29 mouse cellular contexts compared by ENCODE assay signal in genomic region chr13:76395906-76396305, GRCm38 (mm10). TPM values are rescaled to one million over a fixed set of nuclear protein-coding genes. Genes with fewer than 3 reads are reported as not detected.
DNase-seq lines count a peak whose midpoint lies in the region; ATAC-seq and TF ChIP-seq lines count a peak whose summit lies in the region.
"Had no signal": no experiment of that assay in that cellular context is flagged by ENCODE, and none has a peak within 500 bp of the region (broad histone marks: within the 10 kb centered on the region; RNA-seq: fewer than 3 reads in every experiment).

No protein-coding gene starts in this region.

- intact Hi-C loops in heart, postnatal 25 days (cut with DNase I), result no loop called here

- H3K27me3 ChIP-seq in thymus, adult 2 months (ENCODE audit: control insufficient read depth, insufficient read depth, low read length), result no peaks in the 10 kb centered on the region
- H3K27me3 ChIP-seq: embryonic facial prominence, embryonic 12.5 days; hindbrain, embryonic 13.5 days; limb, embryonic 15.5 days; liver, embryonic 15.5 days; lung, embryonic 15.5 days; midbrain, embryonic 13.5 days; neural tube, embryonic 15.5 days had no signal

- H3K4me3 ChIP-seq in thymus, adult 2 months (ENCODE audit: control insufficient read depth, insufficient read depth, low read length), result no peak overlapping the region
- H3K4me3 ChIP-seq: embryonic facial prominence, embryonic 12.5 days; gastrocnemius, adult 2 months; hindbrain, embryonic 13.5 days; limb, embryonic 10.5 days; limb, embryonic 15.5 days; liver, embryonic 15.5 days; lung, embryonic 15.5 days; midbrain, embryonic 13.5 days; neural tube, embryonic 15.5 days had no signal

- ATAC-seq in megakaryocyte, adult 5-6 weeks (ENCODE audit: poor library complexity, severe bottlenecking), result peak; percentile 95
- ATAC-seq: forebrain, embryonic 14.5 days; intestine, embryonic 16.5 days; midbrain, embryonic 13.5 days had no signal

- H3K27ac ChIP-seq in thymus, adult 2 months (ENCODE audit: control insufficient read depth, insufficient read depth, low read length), result no peak overlapping the region
- H3K27ac ChIP-seq: embryonic facial prominence, embryonic 12.5 days; gastrocnemius, adult 2 months; hindbrain, embryonic 13.5 days; limb, embryonic 10.5 days; limb, embryonic 15.5 days; liver, embryonic 15.5 days; lung, embryonic 15.5 days; midbrain, embryonic 13.5 days; neural tube, embryonic 15.5 days had no signal

- no peaks in the 10 kb centered on the region for H3K4me1 ChIP-seq in thymus, adult 2 months (replicated peaks; ENCODE audit: control insufficient read depth, insufficient read depth, low read length)
- H3K4me1 ChIP-seq: embryonic facial prominence, embryonic 12.5 days; hindbrain, embryonic 13.5 days; limb, embryonic 10.5 days; limb, embryonic 15.5 days; liver, embryonic 15.5 days; lung, embryonic 15.5 days; midbrain, embryonic 13.5 days; neural tube, embryonic 15.5 days had no signal

- no peaks in the 10 kb centered on the region for H3K36me3 ChIP-seq in thymus, adult 2 months (ENCODE audit: control insufficient read depth, insufficient read depth, low read length)
- H3K36me3 ChIP-seq: embryonic facial prominence, embryonic 12.5 days; hindbrain, embryonic 13.5 days; limb, embryonic 10.5 days; limb, embryonic 15.5 days; liver, embryonic 15.5 days; lung, embryonic 15.5 days; midbrain, embryonic 13.5 days; neural tube, embryonic 15.5 days had no signal

- TF ChIP-seq POLR2A in thymus, adult 2 months (IDR thresholded peaks at IDR 0.05; ENCODE audit: control insufficient read depth, extremely low read depth, insufficient read depth, low read length, poor library complexity), result no peak

- DNase-seq in heart, adult 11 months, result peak; percentile 94
- DNase-seq in heart, postnatal 25 days (ENCODE audit: low spot score), result no peak
- DNase-seq in lung, postnatal 36 days, result peak; percentile 24
- no peak for DNase-seq in lung, postnatal 10 days
- no peak for DNase-seq in c-Kit-positive CD71-positive TER-119-positive erythroid progenitor cells, embryonic 14.5 days (ENCODE audit: low spot score)
- DNase-seq in right cerebral cortex, adult 18-20 months, result no peak
- no peak for DNase-seq in thymus, adult 2 months
- DNase-seq: adrenal gland, postnatal 36 days; cerebellum, adult 11 months; cerebellum, adult 9-10 months; cerebellum, postnatal 36 days; embryo, embryonic 11 days; gastrocnemius, adult 2 months; gastrocnemius, postnatal 36 days; heart, postnatal 14 days; kidney, adult 8-10 months; kidney, postnatal 10 days; layer of hippocampus, adult 9-11 months had no signal

- no peak for TF ChIP-seq CTCF in thymus, adult 2 months (IDR thresholded peaks at IDR 0.05; ENCODE audit: borderline replicate concordance, control insufficient read depth, extremely low read depth, insufficient read depth, low read length, poor library complexity)

RNA-seq across cellular contexts. Expression of gene Mctp1, which starts 11.6 kb away (rescaled TPM):
- total RNA-seq in heart, postnatal 25 days (2021), result 1 to 10 TPM; 1.8 to 2.3 TPM
- 48.0 and 58.4 TPM in 2 replicates for total RNA-seq in megakaryocyte, adult 5-6 weeks (2015)
- 59.2 and 66.2 TPM in 2 replicates for total RNA-seq in megakaryocyte, adult 5-6 weeks (2017)
- polyA plus RNA-seq in thymus, adult 2 months (2012; rRNA removed), result 0.60 and 0.77 TPM in 2 replicates

Comparison
In these comparisons a context has a peak if more than half of its experiments do, and no peak if none do; other contexts are left out.
1. DNase-seq: peak in heart, adult 11 months (single experiment) and lung, postnatal 36 days (single experiment); none in heart, postnatal 25 days (single experiment), lung, postnatal 10 days (single experiment), c-Kit-positive CD71-positive TER-119-positive erythroid progenitor cells, embryonic 14.5 days (single experiment), right cerebral cortex, adult 18-20 months (single experiment) and thymus, adult 2 months (single experiment).
2. RNA of gene Mctp1, which starts 11.6 kb away (total RNA-seq): 48.0 to 66.2 TPM in megakaryocyte, adult 5-6 weeks; 1.8 to 2.3 TPM in heart, postnatal 25 days; every median in the first group is over 10 times any median in the second.